In genomic region chr1:182983496-182984127, GRCm38 (mm10) we compare ENCODE assay signal across 8 mouse cellular contexts. TPM values are rescaled to one million over a fixed set of nuclear protein-coding genes. Genes with fewer than 3 reads are reported as not detected.
DNase-seq lines count a peak whose midpoint lies in the region; ATAC-seq lines count a peak whose summit lies in the region.

No protein-coding gene starts in this region.

- ATAC-seq in heart, embryonic 12.5 days (ENCODE audit: insufficient number of reproducible peaks, low FRiP score), result 0 out of 2 replicates have a peak, but pooled peaks have one; percentile 27
- peak; percentile 60; the same call in 1 of the 2 replicates for ATAC-seq in embryonic facial prominence, embryonic 11.5 days (replicated peaks; ENCODE audit: insufficient number of reproducible peaks, low FRiP score, low TSS enrichment, low read depth)
- peak; percentile 35; the same call in 1 of the 2 replicates for ATAC-seq in hindbrain, embryonic 15.5 days (ENCODE audit: low FRiP score, low read depth)
- ATAC-seq in midbrain, embryonic 13.5 days, result peak; percentile 49
- ATAC-seq in monocyte, adult 5-6 weeks (replicated peaks; ENCODE audit: insufficient number of reproducible peaks, low FRiP score, low TSS enrichment, poor library complexity, severe bottlenecking), result no peak

- H3K9me3 ChIP-seq in heart, embryonic 12.5 days (replicated peaks), result no peaks in the 10 kb centered on the region
- no peaks in the 10 kb centered on the region for H3K9me3 ChIP-seq in embryonic facial prominence, embryonic 11.5 days (replicated peaks; ENCODE audit: control insufficient read depth, low read length)
- H3K9me3 ChIP-seq in hindbrain, embryonic 15.5 days, result no peaks in the 10 kb centered on the region
- no peaks in the 10 kb centered on the region for H3K9me3 ChIP-seq in midbrain, embryonic 13.5 days

- peak overlapping the region; percentile 67 for H3K4me2 ChIP-seq in heart, embryonic 12.5 days
- H3K4me2 ChIP-seq in embryonic facial prominence, embryonic 11.5 days (ENCODE audit: low read depth, low read length), result peak overlapping the region; percentile 29
- peak overlapping the region; percentile 56 for H3K4me2 ChIP-seq in hindbrain, embryonic 15.5 days
- peak overlapping the region; percentile 57 for H3K4me2 ChIP-seq in midbrain, embryonic 13.5 days (replicated peaks)

- H3K4me3 ChIP-seq in heart, embryonic 12.5 days, result peak overlapping the region; percentile 29
- H3K4me3 ChIP-seq in embryonic facial prominence, embryonic 11.5 days (ENCODE audit: low read depth, low read length), result peak overlapping the region; percentile 11; the same call in 1 of the 2 replicates
- H3K4me3 ChIP-seq in hindbrain, embryonic 15.5 days, result peak overlapping the region; percentile 23
- peak overlapping the region; percentile 30 for H3K4me3 ChIP-seq in midbrain, embryonic 13.5 days (replicated peaks)

- no peaks in the 10 kb centered on the region for H3K27me3 ChIP-seq in heart, embryonic 12.5 days (replicated peaks)
- no peaks in the 10 kb centered on the region; the same call in 1 of the 2 replicates for H3K27me3 ChIP-seq in embryonic facial prominence, embryonic 11.5 days (ENCODE audit: control insufficient read depth, insufficient read depth, low read length)
- no peaks in the 10 kb centered on the region for H3K27me3 ChIP-seq in hindbrain, embryonic 15.5 days
- peaks cover 10% of the 10 kb centered on the region; the same call in 1 of the 2 replicates for H3K27me3 ChIP-seq in midbrain, embryonic 13.5 days

- DNase-seq in heart, postnatal 4 days, result no peak
- DNase-seq in embryonic facial prominence, embryonic 11.5 days (ENCODE audit: low spot score), result peak; percentile 45
- no peak for DNase-seq in thymus, postnatal 14 days
- DNase-seq in cerebellum, postnatal 36 days, result no peak

- no peaks in the 10 kb centered on the region for H3K36me3 ChIP-seq in heart, embryonic 12.5 days
- no peaks in the 10 kb centered on the region for H3K36me3 ChIP-seq in embryonic facial prominence, embryonic 11.5 days (replicated peaks; ENCODE audit: control insufficient read depth, insufficient read depth, low read depth, low read length)
- H3K36me3 ChIP-seq in hindbrain, embryonic 15.5 days, result no peaks in the 10 kb centered on the region
- H3K36me3 ChIP-seq in midbrain, embryonic 13.5 days, result no peaks in the 10 kb centered on the region

- H3K9ac ChIP-seq in heart, embryonic 12.5 days, result peak overlapping the region; percentile 57; the same call in 1 of the 2 replicates
- peak overlapping the region; percentile 51 for H3K9ac ChIP-seq in embryonic facial prominence, embryonic 11.5 days (replicated peaks; ENCODE audit: low read length)
- H3K9ac ChIP-seq in hindbrain, embryonic 15.5 days, result peak overlapping the region; percentile 17
- peak overlapping the region; percentile 61; the same call in 1 of the 2 replicates for H3K9ac ChIP-seq in midbrain, embryonic 13.5 days (replicated peaks)

- H3K27ac ChIP-seq in heart, embryonic 12.5 days (ENCODE audit: poor library complexity, severe bottlenecking), result peak overlapping the region; percentile 81
- no peak overlapping the region for H3K27ac ChIP-seq in embryonic facial prominence, embryonic 11.5 days (replicated peaks; ENCODE audit: low read depth, low read length)
- H3K27ac ChIP-seq in hindbrain, embryonic 15.5 days (replicated peaks), result peak overlapping the region; percentile 36; the same call in 1 of the 2 replicates
- H3K27ac ChIP-seq in midbrain, embryonic 13.5 days, result peak overlapping the region; percentile 63

- H3K4me1 ChIP-seq in heart, embryonic 12.5 days (replicated peaks), result peaks cover 18% of the 10 kb centered on the region
- no peaks in the 10 kb centered on the region; the same call in 1 of the 2 replicates for H3K4me1 ChIP-seq in embryonic facial prominence, embryonic 11.5 days (ENCODE audit: control insufficient read depth, insufficient read depth, low read length)
- H3K4me1 ChIP-seq in hindbrain, embryonic 15.5 days (replicated peaks), result peaks cover 12% of the 10 kb centered on the region
- peaks cover 8% of the 10 kb centered on the region for H3K4me1 ChIP-seq in midbrain, embryonic 13.5 days (replicated peaks)

- WGBS in heart, embryonic 12.5 days, result 38% methylated on average over 14 of the region's 14 CpGs
- WGBS in embryonic facial prominence, embryonic 11.5 days, result 56% methylated on average over 14 of the region's 14 CpGs
- 63% methylated on average over 14 of the region's 14 CpGs for WGBS in hindbrain, embryonic 15.5 days
- 57% methylated on average over 14 of the region's 14 CpGs for WGBS in midbrain, embryonic 13.5 days

RNA-seq across cellular contexts. Expression of gene Tlr5, which starts 29.0 kb away (rescaled TPM):
- polyA plus RNA-seq in heart, embryonic 12.5 days (2016; fragmentation: Nextera tagmentation; extraction: Ambion mirVana), result 4.2 and 5.4 TPM in 2 replicates
- 1 to 10 TPM; 1.9 to 2.0 TPM for total RNA-seq in heart, postnatal 4 days (2021)
- 0.59 and 1.0 TPM in 2 replicates for polyA plus RNA-seq in embryonic facial prominence, embryonic 11.5 days (2014; fragmentation: Nextera tagmentation; extraction: Ambion mirVana)
- 0.22 and 0.31 TPM in 2 replicates for polyA plus RNA-seq in hindbrain, embryonic 15.5 days (2015; fragmentation: Nextera tagmentation; extraction: Ambion mirVana)
- 0.30 and 0.39 TPM in 2 replicates for polyA plus RNA-seq in midbrain, embryonic 13.5 days (2015; fragmentation: Nextera tagmentation; extraction: Ambion mirVana)
- 0.48 to 0.53 TPM in 2 of 3 replicates, not detected in the other for total RNA-seq in monocyte, adult 5-6 weeks (2017)
